Mouse (Mus musculus): ENCODE results near the gene Nodal. TPM values are rescaled to one million over a fixed set of nuclear protein-coding genes. Genes with fewer than 3 reads are reported as not detected.

Gene Nodal
- total and polyA plus RNA-seq, 3 experiments, result 0.13 TPM; not detected in 2

DNA sequence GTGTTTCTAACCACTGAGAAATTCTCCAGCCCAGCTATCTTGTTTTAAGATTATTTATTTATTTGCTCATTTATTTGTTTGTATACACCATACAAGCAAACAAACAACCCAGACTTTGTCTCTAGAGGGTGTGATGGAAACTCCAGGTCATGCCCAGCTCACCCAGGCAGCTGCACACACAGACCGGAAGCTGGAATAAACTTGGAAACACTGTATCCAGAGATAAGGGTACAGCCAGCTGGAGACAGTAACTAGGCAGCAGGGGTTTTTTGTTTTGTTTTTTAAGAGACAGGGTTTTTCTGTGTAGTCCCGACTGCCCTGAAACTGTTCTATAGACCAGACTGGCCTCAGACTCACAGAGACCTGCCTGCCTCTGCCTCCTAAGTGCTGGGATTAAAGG, 27.6 kb upstream of the Nodal start:
- in situ Hi-C loops (cut with MboI; ENCODE audit: low pct_ligation_motif_present, low pct_unique_long_range_greater_than_20kb, low sequenced_read_pairs) (no loop called here), dilution Hi-C loops (cut with MboI; ENCODE audit: extremely low pct_ligation_motif_present, extremely low pct_unique_long_range_greater_than_20kb, low sequenced_read_pairs) (no loop called here)
- H3K27ac ChIP-seq (ENCODE audit: insufficient read depth, low read depth), result no peak overlapping the region
- no peaks in the 10 kb centered on the region for H3K9me3 ChIP-seq (replicated peaks; ENCODE audit: low read length)
- no peaks in the 10 kb centered on the region for H3K79me2 ChIP-seq (replicated peaks; ENCODE audit: control insufficient read depth, extremely low read depth, insufficient read depth, poor library complexity, severe bottlenecking)
- TF ChIP-seq CHD2 (IDR thresholded peaks at IDR 0.05; ENCODE audit: low read length) (no peak), MEF2A (IDR thresholded peaks at IDR 0.05; ENCODE audit: borderline replicate concordance, low read depth, low read length) (no peak), MXI1 (IDR thresholded peaks at IDR 0.05; ENCODE audit: low read depth, low read length) (no peak), GABPA (IDR thresholded peaks at IDR 0.05; ENCODE audit: insufficient replicate concordance, low read depth, low read length) (no peak), ZKSCAN1 (IDR thresholded peaks at IDR 0.05; ENCODE audit: borderline replicate concordance, low read depth, low read length) (no peak), ZNF384 (IDR thresholded peaks at IDR 0.05; ENCODE audit: low read depth, low read length) (no peak), MYC (IDR thresholded peaks at IDR 0.05; ENCODE audit: low read depth, low read length) (no peak), POLR2A (IDR thresholded peaks at IDR 0.05; ENCODE audit: low read depth, low read length) (no peak)
- H3K36me3 ChIP-seq (replicated peaks in 1 of 2; ENCODE audit: control insufficient read depth in 1 of 2, insufficient read depth in 1 of 2, low read length in 1 of 2), result no peaks in the 10 kb centered on the region
- H3K4me1 ChIP-seq (ENCODE audit: control insufficient read depth in 1 of 2, insufficient read depth in 2 of 2), result peaks cover 0 to 20% of the 10 kb centered on the region in 2 experiments; a peak in 3 of 4 replicates
- H3K27me3 ChIP-seq (replicated peaks), result peaks cover 2% of the 10 kb centered on the region
- DNase-seq (ENCODE audit: extremely low read depth), result no peak
- H3K4me3 ChIP-seq (replicated peaks in 1 of 3; ENCODE audit: low read depth in 2 of 3, low read length in 2 of 3, poor library complexity in 1 of 3), result no peak overlapping the region
- H3K9ac ChIP-seq (ENCODE audit: insufficient read depth, low read depth), result no peak overlapping the region
- H3K4me2 ChIP-seq (ENCODE audit: insufficient read depth, low read depth, poor library complexity, severe bottlenecking), result no peak overlapping the region

DNA sequence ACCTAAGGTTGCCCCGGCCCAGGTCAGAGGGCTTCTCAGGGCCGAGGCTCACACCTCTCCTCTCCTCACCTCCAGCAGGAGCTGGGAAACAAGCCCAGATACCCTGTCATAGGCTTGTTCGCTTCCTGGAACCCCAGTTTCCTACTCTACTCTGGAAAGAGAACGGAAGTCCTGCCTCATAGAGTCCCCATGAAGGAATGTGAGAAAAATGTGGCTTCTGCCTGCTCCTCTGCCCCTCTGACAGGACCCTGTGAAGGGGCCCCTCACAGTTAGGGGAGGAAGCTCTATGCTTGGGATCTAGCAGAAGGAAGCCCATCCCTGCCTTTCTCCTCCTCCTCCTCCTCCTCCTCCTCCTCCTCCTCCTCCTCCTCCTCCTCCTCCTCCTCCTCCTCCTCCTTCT, 25.2 kb upstream of the Nodal start:
- no peak for TF ChIP-seq ZC3H11A (IDR thresholded peaks at IDR 0.05; ENCODE audit: low read depth, low read length)
- no peak for TF ChIP-seq ELF1 (IDR thresholded peaks at IDR 0.05; ENCODE audit: low read depth, low read length)
- TF ChIP-seq USF1 (IDR thresholded peaks at IDR 0.05; ENCODE audit: low read depth, low read length), result no peak
- TF ChIP-seq ZMIZ1 (IDR thresholded peaks at IDR 0.05; ENCODE audit: low read depth, low read length), result no peak
- no peak for TF ChIP-seq IRF4 (IDR thresholded peaks at IDR 0.05; ENCODE audit: low read depth, low read length)
- TF ChIP-seq MAX (IDR thresholded peaks at IDR 0.05; ENCODE audit: low read length), result no peak
- no peak for TF ChIP-seq MAZ (IDR thresholded peaks at IDR 0.05; ENCODE audit: low read depth, low read length)
- no peak for TF ChIP-seq JUND (conservative IDR thresholded peaks at IDR 0.05; ENCODE audit: low read depth, low read length)
- Histone ChIP-seq H3K27ac (ENCODE audit: insufficient read depth, low read depth) (no peak overlapping the region), H3K4me1 (ENCODE audit: control insufficient read depth in 1 of 2, insufficient read depth in 2 of 2) (peaks cover 0 to 2% of the 10 kb centered on the region in 2 experiments; a peak in 1 of 4 replicates), H3K9ac (ENCODE audit: insufficient read depth, low read depth) (no peak overlapping the region), H3K4me2 (ENCODE audit: insufficient read depth, low read depth, poor library complexity, severe bottlenecking) (no peak overlapping the region), H3K27me3 (replicated peaks) (peaks cover 2% of the 10 kb centered on the region), H3K36me3 (replicated peaks in 1 of 2; ENCODE audit: control insufficient read depth in 1 of 2, insufficient read depth in 1 of 2, low read length in 1 of 2) (no peaks in the 10 kb centered on the region), H3K4me3 (replicated peaks in 1 of 3; ENCODE audit: low read depth in 2 of 3, low read length in 2 of 3, poor library complexity in 1 of 3) (no peak overlapping the region), H3K9me3 (replicated peaks; ENCODE audit: low read length) (no peaks in the 10 kb centered on the region), H3K79me2 (replicated peaks; ENCODE audit: control insufficient read depth, extremely low read depth, insufficient read depth, poor library complexity, severe bottlenecking) (no peaks in the 10 kb centered on the region)
- in situ Hi-C loops (cut with MboI; ENCODE audit: low pct_ligation_motif_present, low pct_unique_long_range_greater_than_20kb, low sequenced_read_pairs), result no loop called here
- dilution Hi-C loops (cut with MboI; ENCODE audit: extremely low pct_ligation_motif_present, extremely low pct_unique_long_range_greater_than_20kb, low sequenced_read_pairs), result no loop called here
- no peak for DNase-seq (ENCODE audit: extremely low read depth)

Data from CH12.LX (cell line).